8 mouse cellular contexts compared by ENCODE assay signal in genomic region chr5:64378591-64379275, GRCm38 (mm10).
DNase-seq lines count a peak whose midpoint lies in the region; ATAC-seq lines count a peak whose summit lies in the region.

No protein-coding gene starts in this region.

- WGBS in limb, embryonic 11.5 days: 63% methylated on average over 13 of the region's 13 CpGs
- WGBS in neural tube, embryonic 13.5 days: 61% methylated on average over 13 of the region's 13 CpGs

- peaks cover 18% of the 10 kb centered on the region for H3K4me1 ChIP-seq in limb, embryonic 11.5 days (ENCODE audit: control insufficient read depth, insufficient read depth, low read length)
- H3K4me1 ChIP-seq in neural tube, embryonic 13.5 days (replicated peaks): peaks cover 43% of the 10 kb centered on the region

- H3K4me2 ChIP-seq in limb, embryonic 11.5 days (ENCODE audit: low read depth, severe bottlenecking): no peak overlapping the region
- H3K4me2 ChIP-seq in neural tube, embryonic 13.5 days: no peak overlapping the region

- no peaks in the 10 kb centered on the region for H3K36me3 ChIP-seq in limb, embryonic 11.5 days (ENCODE audit: control insufficient read depth, insufficient read depth, low read length)
- H3K36me3 ChIP-seq in neural tube, embryonic 13.5 days: no peaks in the 10 kb centered on the region

- ATAC-seq in limb, embryonic 11.5 days (ENCODE audit: insufficient number of reproducible peaks, low FRiP score, low TSS enrichment, low read depth): no peak
- no peak for ATAC-seq in neural tube, embryonic 13.5 days (ENCODE audit: low read depth)

- H3K4me3 ChIP-seq in limb, embryonic 11.5 days (ENCODE audit: low read depth, low read length): no peak overlapping the region
- no peak overlapping the region for H3K4me3 ChIP-seq in neural tube, embryonic 13.5 days

- no peaks in the 10 kb centered on the region for H3K9me3 ChIP-seq in limb, embryonic 11.5 days (ENCODE audit: control insufficient read depth, low read length)
- H3K9me3 ChIP-seq in neural tube, embryonic 13.5 days: no peaks in the 10 kb centered on the region

- peak; percentile 38 for DNase-seq in adrenal gland, adult 2 months
- no peak for DNase-seq in adrenal gland, postnatal 4 days (ENCODE audit: low spot score in 2 of 2)
- DNase-seq in thymus, postnatal 14 days: peak; percentile 22
- no peak for DNase-seq in thymus, postnatal 36 days
- DNase-seq in limb, embryonic 11.5 days (ENCODE audit: low spot score): no peak
- DNase-seq in cerebellum, adult 18-20 months: no peak
- DNase-seq in cerebellum, adult 11-12 months: no peak

- no peak overlapping the region for H3K9ac ChIP-seq in limb, embryonic 11.5 days (ENCODE audit: low read length)
- H3K9ac ChIP-seq in neural tube, embryonic 13.5 days: no peak overlapping the region

- H3K27me3 ChIP-seq in limb, embryonic 11.5 days (ENCODE audit: control insufficient read depth, insufficient read depth, low read length): no peaks in the 10 kb centered on the region
- peaks cover 5% of the 10 kb centered on the region; the same call in 1 of the 2 replicates for H3K27me3 ChIP-seq in neural tube, embryonic 13.5 days

- 0 out of 2 replicates have a peak overlapping the region, but pooled peaks have one; percentile 22 for H3K27ac ChIP-seq in limb, embryonic 11.5 days (replicated peaks; ENCODE audit: low read depth, low read length)
- peak overlapping the region; percentile 49; the same call in 1 of the 2 replicates for H3K27ac ChIP-seq in neural tube, embryonic 13.5 days (replicated peaks)

Comparison
In these comparisons a context has a peak if more than half of its experiments do, and no peak if none do; other contexts are left out.
1. DNase-seq: peak in adrenal gland, adult 2 months (single experiment) and thymus, postnatal 14 days (single experiment); none in adrenal gland, postnatal 4 days (0 of 2), thymus, postnatal 36 days (0 of 2), limb, embryonic 11.5 days (single experiment), cerebellum, adult 18-20 months (0 of 2) and cerebellum, adult 11-12 months (single experiment).